Mouse (Mus musculus) liver, embryonic 13.5 days (tissue): ENCODE measurements around the gene Sytl1. TPM values are rescaled to one million over a fixed set of nuclear protein-coding genes. Genes with fewer than 3 reads are reported as not detected.
A peak's percentile ranks its signal among the peaks of the same experiment; 100 is the strongest.

Experiments
- ATAC-seq: fragments of 200-750 bp; cut with Nextera tagmentation; 2 replicates; pipeline ENCODE4 v1.8.0; 2017; ENCODE audit warnings: low read depth, mild to moderate bottlenecking, moderate number of reproducible peaks, moderate library complexity
- DNase-seq: peaks from one replicate; pipeline ENCODE4 v3.0.0; 2022
- H3K27ac ChIP-seq: fragments of 300-500 bp; sonication (generic); 2 replicates; pipeline ENCODE4 v1.5.1; 2015; ENCODE audit warnings: moderate library complexity, mild to moderate bottlenecking, inconsistent platforms
- H3K27me3 ChIP-seq: fragments of 300-500 bp; sonication (generic); 2 replicates; pipeline ENCODE4 v1.6.1; 2015; ENCODE audit warnings: mild to moderate bottlenecking, inconsistent platforms
- H3K36me3 ChIP-seq: fragments of 300-500 bp; sonication (generic); 2 replicates; pipeline ENCODE4 v1.6.1; 2015; ENCODE audit warnings: mild to moderate bottlenecking, inconsistent platforms
- H3K4me1 ChIP-seq: fragments of 300-500 bp; sonication (generic); replicated peaks from 2 replicates; pipeline ENCODE4 v1.6.1; 2015; ENCODE audit warnings: inconsistent platforms
- H3K4me2 ChIP-seq: fragments of 300-500 bp; sonication (generic); 2 replicates; pipeline ENCODE4 v1.6.1; 2015; ENCODE audit warnings: inconsistent platforms, mild to moderate bottlenecking, moderate library complexity
- H3K4me3 ChIP-seq: fragments of 300-500 bp; sonication (generic); replicated peaks from 2 replicates; pipeline ENCODE4 v1.5.1; 2015; ENCODE audit warnings: mild to moderate bottlenecking, inconsistent platforms
- H3K9ac ChIP-seq: fragments of 300-500 bp; sonication (generic); 2 replicates; pipeline ENCODE4 v1.6.1; 2015; ENCODE audit warnings: mild to moderate bottlenecking, inconsistent platforms
- H3K9me3 ChIP-seq: fragments of 300-500 bp; sonication (generic); replicated peaks from 2 replicates; pipeline ENCODE4 v1.6.1; 2016; ENCODE audit warnings: inconsistent platforms
- WGBS: fragments of 180-500 bp; shearing (Covaris S2); methylation state at CpG from one replicate; pipeline ENCODE4 v1.1.7; 2015; ENCODE audit not compliant: insufficient replicate concordance; 5-methylcytosine and 5-hydroxymethylcytosine counted together
- polyA plus RNA-seq: library from polyadenylated mRNA; unstranded; fragments of >200 nt; fragmentation: Nextera tagmentation; extraction: Ambion mirVana; gene quantifications from 2 replicates; pipeline ENCODE4 v1.2.1, GENCODE M21; 2015

Sytl1 gene
- polyA plus RNA-seq, 1 experiment from 2014 or later: 0.55 TPM

DNA sequence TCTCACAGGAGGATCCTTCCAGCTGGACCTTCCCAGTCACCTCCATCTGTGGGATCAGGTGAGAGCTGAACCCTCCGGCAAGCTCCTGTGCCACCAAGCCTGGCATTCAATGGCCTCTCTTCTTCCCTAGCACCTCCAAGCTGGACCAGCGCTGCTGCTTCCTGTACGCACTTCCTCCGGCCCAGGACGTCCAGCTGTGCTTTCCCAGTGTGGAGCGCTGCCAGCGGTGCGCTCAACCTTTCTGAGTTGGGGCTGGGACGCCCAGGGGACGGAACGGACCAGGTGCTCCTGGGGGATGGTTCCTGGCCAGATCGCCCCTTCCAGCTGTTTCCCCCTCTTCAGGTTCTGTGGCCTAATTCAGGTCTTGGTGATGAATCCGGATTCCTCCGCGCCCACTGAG lies 15.8 kb downstream of the Sytl1 start:
- no peaks in the 10 kb centered on the region for H3K36me3 ChIP-seq
- ATAC-seq: no peak
- peaks cover 91% of the 10 kb centered on the region for H3K4me1 ChIP-seq
- WGBS: 52% methylated on average over 15 of the region's 15 CpGs
- peak overlapping the region; percentile 46 for H3K9ac ChIP-seq
- no peaks in the 10 kb centered on the region for H3K9me3 ChIP-seq
- H3K4me3 ChIP-seq: peak overlapping the region; percentile 26; the same call in 1 of the 2 replicates
- H3K27ac ChIP-seq: peak overlapping the region; percentile 86
- DNase-seq: no peak
- peaks cover 60% of the 10 kb centered on the region for H3K27me3 ChIP-seq
- peak overlapping the region; percentile 59 for H3K4me2 ChIP-seq

DNA sequence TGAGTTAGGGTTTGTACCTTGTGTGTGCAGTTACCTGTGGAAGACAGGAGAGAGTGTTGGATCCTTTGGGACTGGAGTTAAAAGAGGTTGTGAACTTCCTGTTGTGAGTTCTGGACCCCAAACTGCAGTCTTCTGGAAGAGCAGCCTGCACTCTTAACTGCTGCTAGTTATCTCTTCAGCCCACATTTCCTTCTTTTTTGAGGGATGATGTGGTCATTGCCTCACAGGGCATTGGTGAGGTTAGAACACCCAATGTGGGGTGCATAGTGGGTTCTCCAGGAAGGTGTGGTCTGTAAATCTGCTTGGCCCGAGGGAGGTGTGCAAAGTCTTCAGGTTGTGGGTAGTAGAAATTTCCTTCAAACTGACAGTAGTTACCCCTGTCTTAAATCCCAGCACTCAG lies 18.6 kb downstream of the Sytl1 start:
- ATAC-seq: no peak
- 14% methylated on average over 1 of the region's 1 CpGs for WGBS
- no peaks in the 10 kb centered on the region for H3K36me3 ChIP-seq
- peaks cover 33% of the 10 kb centered on the region for H3K27me3 ChIP-seq
- H3K9ac ChIP-seq: peak overlapping the region; percentile 4
- H3K4me3 ChIP-seq: no peak overlapping the region
- H3K27ac ChIP-seq: peak overlapping the region; percentile 37
- peak overlapping the region; percentile 19; the same call in 1 of the 2 replicates for H3K4me2 ChIP-seq
- DNase-seq: no peak
- peaks cover 97% of the 10 kb centered on the region for H3K4me1 ChIP-seq
- no peaks in the 10 kb centered on the region for H3K9me3 ChIP-seq

DNA sequence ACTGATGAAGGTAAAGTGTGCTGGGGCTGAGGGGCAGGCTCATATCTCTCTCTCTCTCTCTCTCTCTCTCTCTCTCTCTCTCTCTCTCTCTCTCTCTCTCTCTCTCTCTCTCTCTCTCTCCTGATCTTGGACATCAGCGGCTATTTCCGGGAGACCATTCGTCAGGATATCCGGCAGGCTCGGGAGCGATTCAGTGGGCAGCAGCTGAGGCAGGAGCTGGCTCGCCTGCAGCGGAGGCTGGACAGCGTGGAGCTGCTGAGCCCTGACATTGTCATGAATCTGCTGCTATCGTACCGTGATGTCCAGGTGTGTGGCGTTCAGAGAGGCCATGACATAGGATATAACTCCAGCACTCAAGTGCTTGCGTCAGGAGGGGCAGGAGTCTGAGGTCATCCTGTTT lies 19.4 kb downstream of the Sytl1 start:
- H3K36me3 ChIP-seq: no peaks in the 10 kb centered on the region
- DNase-seq (no peak), ATAC-seq (no peak)
- no peaks in the 10 kb centered on the region for H3K9me3 ChIP-seq
- H3K4me1 ChIP-seq: peaks cover 98% of the 10 kb centered on the region
- no peak overlapping the region for H3K4me2 ChIP-seq
- H3K9ac ChIP-seq: peak overlapping the region; percentile 4; the same call in 1 of the 2 replicates
- peaks cover 32% of the 10 kb centered on the region for H3K27me3 ChIP-seq
- 56% methylated on average over 13 of the region's 13 CpGs for WGBS
- peak overlapping the region; percentile 51 for H3K27ac ChIP-seq
- H3K4me3 ChIP-seq: no peak overlapping the region

DNA sequence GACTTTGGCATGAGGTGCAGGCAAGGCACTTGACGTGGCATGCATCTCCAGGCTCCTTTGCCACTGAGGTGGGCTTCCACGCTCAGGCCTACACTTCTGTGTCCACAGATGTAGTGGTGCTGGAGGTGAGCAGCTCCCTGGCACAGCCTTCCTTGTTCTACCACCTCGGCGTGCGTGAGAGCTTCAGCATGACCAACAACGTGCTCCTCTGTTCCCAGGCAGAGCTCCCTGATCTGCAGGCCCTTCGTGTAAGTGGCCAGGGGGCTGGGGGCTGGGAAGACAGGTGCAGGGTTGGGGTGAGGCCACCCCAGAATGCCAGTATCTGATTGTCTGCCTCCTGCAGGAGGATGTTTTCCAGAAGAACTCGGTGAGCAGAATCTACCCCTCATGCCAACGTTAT lies 20.2 kb downstream of the Sytl1 start:
- Histone ChIP-seq H3K9me3 (no peaks in the 10 kb centered on the region), H3K4me1 (peaks cover 98% of the 10 kb centered on the region), H3K36me3 (no peaks in the 10 kb centered on the region), H3K27ac (0 out of 2 replicates have a peak overlapping the region, but pooled peaks have one; percentile 84), H3K9ac (no peak overlapping the region), H3K4me3 (no peak overlapping the region), H3K27me3 (peaks cover 27% of the 10 kb centered on the region), H3K4me2 (no peak overlapping the region)
- no peak for ATAC-seq
- WGBS: 70% methylated on average over 9 of the region's 9 CpGs
- DNase-seq: no peak

DNA sequence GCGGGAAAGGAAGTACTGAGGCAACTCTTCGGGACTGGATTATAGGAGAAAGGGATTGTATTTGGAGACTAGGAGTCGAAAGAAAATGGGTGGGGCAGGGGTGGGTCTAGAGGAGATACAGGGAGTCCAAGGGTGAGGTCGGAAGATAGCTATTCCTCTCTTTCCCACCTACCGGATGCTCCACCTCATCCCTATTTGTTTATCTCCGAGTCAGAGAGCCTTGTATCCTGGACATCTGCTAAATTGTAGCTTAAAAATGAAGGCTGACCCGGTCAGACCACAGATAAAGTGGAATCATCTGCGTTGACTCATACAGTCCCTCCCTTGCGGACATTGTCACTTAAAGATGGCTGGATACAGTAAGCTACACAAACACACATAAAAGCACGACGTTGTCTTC lies 21.0 kb downstream of the Sytl1 start:
- Histone ChIP-seq H3K27ac (peak overlapping the region; percentile 84; the same call in 1 of the 2 replicates), H3K4me1 (peaks cover 90% of the 10 kb centered on the region), H3K9ac (no peak overlapping the region), H3K36me3 (no peaks in the 10 kb centered on the region), H3K4me2 (peak overlapping the region; percentile 100), H3K9me3 (no peaks in the 10 kb centered on the region), H3K27me3 (peaks cover 19% of the 10 kb centered on the region; the same call in 1 of the 2 replicates), H3K4me3 (peak overlapping the region; percentile 74)
- 16% methylated on average over 11 of the region's 11 CpGs for WGBS
- no peak for ATAC-seq
- no peak for DNase-seq

GRCm38 (mm10) chr4:133240934-133241908 lies 21.7 kb downstream of the Sytl1 start:
- ATAC-seq (peak; percentile 86), DNase-seq (peak; percentile 65)
- peak overlapping the region; percentile 84 for H3K27ac ChIP-seq
- peaks cover 84% of the 10 kb centered on the region for H3K4me1 ChIP-seq
- peak overlapping the region; percentile 100 for H3K4me2 ChIP-seq
- no peaks in the 10 kb centered on the region for H3K9me3 ChIP-seq
- H3K27me3 ChIP-seq: peaks cover 12% of the 10 kb centered on the region; the same call in 1 of the 2 replicates
- WGBS: under 1% methylated on average over 78 of the region's 78 CpGs
- peak overlapping the region; percentile 85 for H3K9ac ChIP-seq
- H3K36me3 ChIP-seq: no peaks in the 10 kb centered on the region
- H3K4me3 ChIP-seq: peak overlapping the region; percentile 74

GRCm38 (mm10) chr4:133240490-133240921 lies 22.4 kb downstream of the Sytl1 start, which contains the start of gene Map3k6:
Gene Map3k6, plus strand, starts transcription at chr4:133240818.
- Histone ChIP-seq H3K36me3 (no peaks in the 10 kb centered on the region), H3K4me3 (peak within 1 kb of the TSS; percentile 74), H3K9me3 (no peaks in the 10 kb centered on the region), H3K4me1 (peaks cover 76% of the 10 kb centered on the region), H3K27ac (peak within 1 kb of the TSS; percentile 84), H3K4me2 (peak within 1 kb of the TSS; percentile 100), H3K9ac (peak within 1 kb of the TSS; percentile 85), H3K27me3 (peaks cover 9% of the 10 kb centered on the region; the same call in 1 of the 2 replicates)
- WGBS: 2% methylated on average over 16 of the region's 16 CpGs
- ATAC-seq: peak; percentile 68
- DNase-seq: peak; percentile 52

DNA sequence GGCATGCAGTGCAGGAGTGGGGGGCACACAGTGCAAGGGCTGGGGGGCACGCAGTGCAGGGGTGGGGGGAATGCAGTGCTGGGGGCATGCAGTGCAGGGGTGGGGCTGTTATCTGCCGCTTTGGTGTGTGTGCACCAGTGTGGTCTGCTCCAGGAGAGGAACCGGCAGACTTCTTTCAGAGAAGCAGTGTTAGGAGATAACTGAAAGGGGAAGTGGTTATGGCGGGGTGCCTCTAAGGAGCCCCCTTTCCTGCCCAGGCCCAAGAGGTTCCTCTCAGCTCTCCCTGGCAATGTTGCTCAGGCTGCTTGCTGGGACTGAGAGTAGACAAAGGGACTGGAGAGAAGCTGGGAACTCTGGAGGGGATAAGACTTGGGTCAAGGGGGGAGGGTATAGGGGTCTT lies 25.0 kb downstream of the Sytl1 start:
- 0 out of 2 replicates have a peak overlapping the region, but pooled peaks have one; percentile 32 for H3K27ac ChIP-seq
- WGBS: 14% methylated on average over 4 of the region's 4 CpGs
- H3K4me3 ChIP-seq: no peak overlapping the region
- no peaks in the 10 kb centered on the region for H3K36me3 ChIP-seq
- no peak overlapping the region for H3K9ac ChIP-seq
- ATAC-seq: peak; percentile 12
- peaks cover 5% of the 10 kb centered on the region; the same call in 1 of the 2 replicates for H3K27me3 ChIP-seq
- H3K9me3 ChIP-seq: no peaks in the 10 kb centered on the region
- no peak for DNase-seq
- no peak overlapping the region for H3K4me2 ChIP-seq
- H3K4me1 ChIP-seq: peaks cover 50% of the 10 kb centered on the region

DNA sequence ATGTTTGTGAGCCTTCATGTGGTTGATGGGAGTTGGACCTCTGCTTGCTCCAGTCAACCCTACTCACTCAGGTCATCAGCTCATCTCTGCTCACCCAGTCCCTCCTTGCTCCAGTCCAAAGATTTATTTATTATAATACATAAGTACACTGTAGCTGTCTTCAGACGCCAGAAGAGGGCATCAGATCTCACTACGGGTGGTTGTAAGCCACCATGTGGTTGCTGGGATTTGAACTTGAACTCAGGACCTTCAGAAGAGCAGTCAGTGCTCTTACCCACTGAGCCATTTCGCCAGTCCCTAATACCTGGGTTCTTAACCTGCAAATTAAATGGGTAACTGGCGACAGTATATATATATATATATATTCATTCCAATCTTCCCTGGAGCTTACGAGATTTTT lies 27.5 kb downstream of the Sytl1 start:
- no peak overlapping the region for H3K4me3 ChIP-seq
- H3K9me3 ChIP-seq: no peaks in the 10 kb centered on the region
- peaks cover 25% of the 10 kb centered on the region for H3K4me1 ChIP-seq
- no peak overlapping the region for H3K9ac ChIP-seq
- DNase-seq: no peak
- no peaks in the 10 kb centered on the region for H3K36me3 ChIP-seq
- no peak overlapping the region for H3K4me2 ChIP-seq
- ATAC-seq: no peak
- 75% methylated on average over 5 of the region's 5 CpGs for WGBS
- no peak overlapping the region for H3K27ac ChIP-seq
- H3K27me3 ChIP-seq: no peaks in the 10 kb centered on the region

DNA sequence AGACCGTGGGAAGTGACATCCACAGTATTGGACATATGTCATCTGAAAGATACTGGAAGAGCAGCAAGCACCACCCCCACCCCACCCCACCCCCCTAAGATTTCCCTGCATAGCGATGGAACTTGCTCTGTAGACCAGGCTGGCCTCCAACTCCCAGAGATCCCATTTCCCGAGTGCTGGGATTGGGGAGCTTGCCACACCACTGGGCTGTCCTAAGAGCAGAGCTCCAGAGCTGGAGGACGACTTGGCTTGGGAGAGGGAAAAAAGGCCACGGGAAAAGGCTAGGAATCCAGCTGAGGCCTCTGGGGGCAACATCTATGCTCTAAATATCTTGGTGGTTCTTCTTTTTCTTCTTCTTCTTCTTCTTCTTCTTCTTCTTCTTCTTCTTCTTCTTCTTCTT lies 28.1 kb downstream of the Sytl1 start:
- no peak overlapping the region for H3K4me3 ChIP-seq
- peaks cover 19% of the 10 kb centered on the region for H3K4me1 ChIP-seq
- H3K4me2 ChIP-seq: no peak overlapping the region
- H3K9me3 ChIP-seq: no peaks in the 10 kb centered on the region
- H3K36me3 ChIP-seq: no peaks in the 10 kb centered on the region
- 44% methylated on average over 5 of the region's 5 CpGs for WGBS
- no peak for DNase-seq
- no peak for ATAC-seq
- H3K9ac ChIP-seq: no peak overlapping the region
- no peak overlapping the region for H3K27ac ChIP-seq
- no peaks in the 10 kb centered on the region for H3K27me3 ChIP-seq

DNA sequence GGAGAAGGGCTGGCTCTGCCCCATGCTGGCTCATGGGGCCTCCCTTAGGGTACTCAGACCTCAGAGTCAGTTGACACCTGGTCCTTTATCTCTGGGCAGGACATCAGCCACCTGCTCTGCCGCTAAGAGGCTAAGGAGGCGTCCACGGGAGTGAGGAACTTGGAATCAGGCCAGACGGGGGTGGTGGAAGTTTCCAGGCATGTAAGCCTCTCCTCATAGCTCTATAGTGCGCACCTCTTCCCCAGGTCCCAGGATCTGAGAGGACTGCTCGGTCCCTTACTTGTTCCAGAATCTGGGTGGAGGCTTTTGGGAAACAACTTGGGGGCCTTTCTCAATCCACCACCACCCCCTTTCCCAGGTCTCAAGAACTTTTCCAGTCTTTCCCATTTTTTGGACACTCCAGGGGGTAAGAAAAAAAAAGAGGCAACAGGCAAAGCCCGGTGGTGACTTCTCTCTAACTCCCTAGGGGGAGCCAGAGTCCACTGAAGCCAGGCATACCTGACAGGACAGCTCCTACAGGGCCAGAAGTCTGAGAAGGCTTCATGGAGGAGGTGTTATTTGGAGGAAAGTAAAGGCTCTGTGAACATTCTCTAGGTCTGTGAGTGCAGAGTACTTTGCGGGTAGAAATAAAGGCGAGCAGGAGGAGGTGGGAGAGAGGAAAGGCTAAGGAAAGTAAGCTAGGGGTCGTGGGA lies 29.5 kb downstream of the Sytl1 start:
- H3K9ac ChIP-seq: no peak overlapping the region
- no peak for ATAC-seq
- no peaks in the 10 kb centered on the region for H3K9me3 ChIP-seq
- no peaks in the 10 kb centered on the region for H3K27me3 ChIP-seq
- WGBS: 37% methylated on average over 10 of the region's 10 CpGs
- no peaks in the 10 kb centered on the region for H3K36me3 ChIP-seq
- no peak overlapping the region for H3K4me3 ChIP-seq
- DNase-seq: no peak
- peaks cover 8% of the 10 kb centered on the region for H3K4me1 ChIP-seq
- no peak overlapping the region for H3K4me2 ChIP-seq
- no peak overlapping the region for H3K27ac ChIP-seq
